8 mouse cellular contexts compared by ENCODE assay signal in the genomic region with DNA sequence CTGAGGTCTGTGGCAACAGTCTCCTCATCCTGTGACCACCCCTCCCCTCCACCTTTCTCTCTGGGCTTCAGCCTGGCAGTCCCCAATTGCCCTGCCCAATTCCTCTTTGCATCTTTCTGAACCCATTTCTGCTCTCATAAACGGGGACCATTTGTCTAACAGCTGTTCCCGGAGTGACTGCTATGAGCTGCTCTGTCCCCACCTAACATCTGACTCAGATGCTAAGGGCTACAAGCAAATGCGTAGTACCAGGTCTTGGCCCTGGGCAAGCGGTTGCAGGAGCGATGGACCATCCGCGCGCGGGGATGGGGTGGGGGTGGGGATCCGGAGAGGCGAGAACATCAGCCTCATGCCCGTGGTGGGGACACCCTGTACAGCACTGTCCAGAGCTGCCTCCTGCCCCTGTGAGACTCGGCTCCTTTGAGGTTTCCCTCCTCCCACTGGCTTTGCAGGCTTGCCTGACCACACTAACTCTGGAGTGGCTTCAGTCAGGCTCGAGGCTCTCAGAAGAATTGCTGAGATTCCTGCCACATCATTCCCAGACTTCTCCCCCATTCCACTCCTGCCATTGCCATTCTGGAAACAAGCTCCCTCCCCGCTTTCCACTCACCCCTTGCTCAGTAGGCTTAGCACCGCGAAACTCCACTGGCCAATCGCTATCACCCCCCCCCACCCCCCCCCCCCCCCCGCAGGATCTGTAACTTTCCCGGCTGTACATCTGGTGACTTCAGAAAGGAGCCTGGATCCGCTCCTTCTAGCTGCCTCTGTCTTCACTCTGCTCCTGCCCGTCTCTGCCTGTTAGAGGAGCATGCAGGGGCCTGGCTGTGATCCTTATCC. TPM values are rescaled to one million over a fixed set of nuclear protein-coding genes. Genes with fewer than 3 reads are reported as not detected.
A peak's percentile ranks its signal among the peaks of the same experiment; 100 is the strongest.
DNase-seq lines count a peak whose midpoint lies in the region; ATAC-seq lines count a peak whose summit lies in the region.

No protein-coding gene starts in this region.

- peaks cover 9% of the 10 kb centered on the region; the same call in 1 of the 2 replicates for H3K4me1 ChIP-seq in midbrain, embryonic 14.5 days (ENCODE audit: control insufficient read depth, insufficient read depth, low read length)

- no peaks in the 10 kb centered on the region for H3K27me3 ChIP-seq in midbrain, embryonic 14.5 days (ENCODE audit: control insufficient read depth, insufficient read depth, low read length)

- H3K4me3 ChIP-seq in midbrain, embryonic 14.5 days (replicated peaks; ENCODE audit: low read depth, low read length) = no peak overlapping the region

- peak overlapping the region; percentile 38 for H3K4me2 ChIP-seq in midbrain, embryonic 14.5 days (ENCODE audit: low read length)

- WGBS in midbrain, embryonic 14.5 days = 19% methylated on average over 20 of the region's 22 CpGs

- peak; percentile 23 to 33 for DNase-seq in cerebellum, adult 18-20 months
- no peak for DNase-seq in cerebellum, postnatal 4 days (ENCODE audit: low spot score in 2 of 2)
- peak; percentile 58 for DNase-seq in adipocyte (ENCODE audit: low spot score)
- DNase-seq in gastrocnemius, postnatal 10 days = peak; percentile 35
- DNase-seq in kidney, postnatal 10 days = peak; percentile 55
- peak; percentile 31 for DNase-seq in midbrain, embryonic 14.5 days
- no peak for DNase-seq in natural killer cell, adult 2 months (ENCODE audit: low spot score in 2 of 2)

- no peak for ATAC-seq in midbrain, embryonic 14.5 days (ENCODE audit: low FRiP score, low TSS enrichment)
- no peak for ATAC-seq in erythroid progenitor cell, adult 5-6 weeks (replicated peaks; ENCODE audit: low FRiP score, poor library complexity, severe bottlenecking)

- peak overlapping the region; percentile 37; the same call in 1 of the 2 replicates for H3K9ac ChIP-seq in midbrain, embryonic 14.5 days (replicated peaks; ENCODE audit: low read length)

- H3K36me3 ChIP-seq in midbrain, embryonic 14.5 days (ENCODE audit: control insufficient read depth, insufficient read depth, low read length) = no peaks in the 10 kb centered on the region

- no peaks in the 10 kb centered on the region for H3K9me3 ChIP-seq in midbrain, embryonic 14.5 days (ENCODE audit: control insufficient read depth, low read length)

- no peak overlapping the region for H3K27ac ChIP-seq in midbrain, embryonic 14.5 days (replicated peaks; ENCODE audit: low read depth, low read length)

RNA-seq across cellular contexts. Expression of a gene that starts 36.4 kb away (rescaled TPM):
- total RNA-seq in gastrocnemius, postnatal 10 days (2021) = 10 to 100 TPM; 25.0 to 29.2 TPM
- 71.7 and 80.5 TPM in 2 replicates for polyA plus RNA-seq in midbrain, embryonic 14.5 days (2014; fragmentation: Nextera tagmentation; extraction: Ambion mirVana)
- total RNA-seq in erythroid progenitor cell, adult 5-6 weeks (2015; ENCODE audit: low replicate concordance) = not detected in 2 replicates
- total RNA-seq in erythroid progenitor cell, adult 5-6 weeks (2017; ENCODE audit: low replicate concordance) = not detected in 2 replicates

RNA-seq across cellular contexts. Expression of a gene that starts 37.2 kb away (rescaled TPM):
- total RNA-seq in gastrocnemius, postnatal 10 days (2021) = 1 to 10 TPM; 7.0 to 8.0 TPM
- polyA plus RNA-seq in midbrain, embryonic 14.5 days (2014; fragmentation: Nextera tagmentation; extraction: Ambion mirVana) = 6.0 and 6.8 TPM in 2 replicates
- 1.4 and 9.2 TPM in 2 replicates for total RNA-seq in erythroid progenitor cell, adult 5-6 weeks (2015; ENCODE audit: low replicate concordance)
- 0.51 and 1.4 TPM in 2 replicates for total RNA-seq in erythroid progenitor cell, adult 5-6 weeks (2017; ENCODE audit: low replicate concordance)

Comparison
In these comparisons a context has a peak if more than half of its experiments do, and no peak if none do; other contexts are left out.
1. DNase-seq: peak in cerebellum, adult 18-20 months (2 of 2), adipocyte (single experiment), gastrocnemius, postnatal 10 days (single experiment), kidney, postnatal 10 days (single experiment) and midbrain, embryonic 14.5 days (single experiment); none in cerebellum, postnatal 4 days (0 of 2) and natural killer cell, adult 2 months (0 of 2).
2. RNA of a gene that starts 36.4 kb away (total RNA-seq): 25.0 to 29.2 TPM in gastrocnemius, postnatal 10 days; not detected in erythroid progenitor cell, adult 5-6 weeks; every median in the first group is over 10 times any median in the second.